Mouse (Mus musculus) embryonic fibroblast, embryonic 13.5 days (primary cell): ENCODE measurements at regions not wholly inside any gene's neighbourhood (a gene's known extent, or its start where the extent isn't known, plus 50 kb on each side); places are given as distances from the start of the nearest gene placed in this dataset.

ENCODE experiments used
- H3K27ac ChIP-seq: 2 replicates; pipeline ENCODE4 v1.5.1; 2012; ENCODE audit warnings: low read length, control low read depth, inconsistent platforms; ENCODE audit not compliant: insufficient read depth
- H3K4me1 ChIP-seq: 2 replicates; pipeline ENCODE4 v1.6.1; 2011; ENCODE audit warnings: low read length; ENCODE audit not compliant: control insufficient read depth, insufficient read depth
- H3K4me3 ChIP-seq: 2 replicates; pipeline ENCODE4 v1.5.1; 2011; ENCODE audit warnings: mild to moderate bottlenecking, control low read depth, low read length; ENCODE audit not compliant: insufficient read depth
- CTCF ChIP-seq: IDR thresholded peaks from 2 replicates; pipeline ENCODE4 v1.5.1; 2011; ENCODE audit warnings: mild to moderate bottlenecking, control low read depth, low read length, moderate library complexity, borderline replicate concordance; ENCODE audit not compliant: insufficient read depth
- POLR2A ChIP-seq: IDR thresholded peaks from 2 replicates; pipeline ENCODE4 v1.6.1; 2011; ENCODE audit warnings: low read depth, mild to moderate bottlenecking, control low read depth, low read length, moderate library complexity

DNA sequence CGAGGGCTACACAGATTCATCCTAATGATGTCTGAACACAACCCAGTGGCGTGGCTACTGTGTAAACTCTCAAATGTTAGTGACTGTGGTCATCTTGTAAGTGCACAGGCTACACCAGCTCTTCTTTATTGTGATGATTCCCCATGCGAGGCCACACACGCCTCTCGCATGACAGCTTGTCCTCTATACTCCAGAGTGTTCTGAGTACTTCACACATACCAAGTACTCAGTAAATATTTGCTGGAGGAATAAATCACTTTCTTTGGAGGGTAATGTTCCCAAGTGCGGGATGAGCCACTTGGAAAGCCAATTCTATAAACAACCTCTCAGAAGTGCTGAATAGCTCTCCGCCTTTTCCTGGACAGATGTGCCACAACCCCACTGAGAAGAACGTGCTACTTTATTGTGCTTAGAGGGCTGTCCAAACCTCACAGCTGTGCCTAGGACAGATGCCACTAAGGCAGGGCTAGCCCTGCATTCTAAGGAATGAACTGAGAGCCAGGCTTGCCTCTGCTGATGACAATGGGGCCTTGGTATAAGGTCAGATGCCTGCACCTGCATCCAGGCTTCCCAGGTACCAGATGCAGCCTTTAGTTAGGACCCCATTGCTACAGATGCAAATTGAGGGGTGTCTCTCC, 250.7 kb upstream of the 9630041A04Rik start:
- no peak overlapping the region for H3K4me3 ChIP-seq
- H3K4me1 ChIP-seq, result no peaks in the 10 kb centered on the region
- TF ChIP-seq POLR2A (no peak), CTCF (no peak)
- no peak overlapping the region for H3K27ac ChIP-seq

DNA sequence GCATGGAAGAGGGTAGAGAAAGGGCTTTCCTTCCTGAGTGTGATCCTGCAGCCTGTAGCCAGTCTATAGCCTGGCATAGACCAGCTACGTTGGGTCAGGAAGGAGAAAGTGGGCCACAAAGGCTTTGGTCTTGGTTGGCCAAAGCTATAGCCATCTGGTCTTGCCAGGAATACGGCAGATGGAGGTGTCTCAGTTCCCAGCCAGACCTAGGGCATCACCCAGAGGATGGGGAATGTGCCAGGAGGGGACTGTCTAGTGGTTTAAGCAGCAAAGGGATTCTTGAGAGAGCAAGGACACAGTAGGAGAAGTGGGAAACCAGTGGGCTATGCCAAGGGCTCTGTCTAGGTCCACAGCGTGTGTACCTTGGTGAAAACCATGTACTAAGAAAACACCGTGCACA, 251.3 kb upstream of the 9630041A04Rik start:
- Histone ChIP-seq H3K4me3 (no peak overlapping the region), H3K27ac (no peak overlapping the region), H3K4me1 (no peaks in the 10 kb centered on the region)
- TF ChIP-seq POLR2A (no peak), CTCF (no peak)

DNA sequence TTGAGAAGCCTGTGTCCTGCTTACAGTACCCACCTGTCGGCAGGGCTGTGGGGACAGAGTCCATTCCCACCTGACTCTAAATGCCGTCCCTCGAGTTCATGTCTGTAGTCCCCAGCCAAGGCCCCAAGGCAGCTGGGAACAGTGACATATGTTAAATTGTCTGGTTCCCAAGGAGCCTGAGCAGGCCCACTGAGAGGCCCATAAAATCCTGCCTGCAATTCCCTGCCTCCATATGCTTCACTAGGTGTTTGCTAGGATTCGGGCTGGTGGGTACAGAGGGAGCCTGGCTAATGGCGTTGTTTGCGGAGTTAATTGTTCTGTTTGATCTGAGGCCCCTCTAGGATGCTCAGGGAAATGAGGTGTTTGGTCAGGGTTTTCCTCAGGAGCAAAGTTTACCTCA, 258.8 kb upstream of the 9630041A04Rik start:
- TF ChIP-seq CTCF (no peak), POLR2A (no peak)
- no peaks in the 10 kb centered on the region for H3K4me1 ChIP-seq
- H3K27ac ChIP-seq, result no peak overlapping the region
- H3K4me3 ChIP-seq, result no peak overlapping the region

DNA sequence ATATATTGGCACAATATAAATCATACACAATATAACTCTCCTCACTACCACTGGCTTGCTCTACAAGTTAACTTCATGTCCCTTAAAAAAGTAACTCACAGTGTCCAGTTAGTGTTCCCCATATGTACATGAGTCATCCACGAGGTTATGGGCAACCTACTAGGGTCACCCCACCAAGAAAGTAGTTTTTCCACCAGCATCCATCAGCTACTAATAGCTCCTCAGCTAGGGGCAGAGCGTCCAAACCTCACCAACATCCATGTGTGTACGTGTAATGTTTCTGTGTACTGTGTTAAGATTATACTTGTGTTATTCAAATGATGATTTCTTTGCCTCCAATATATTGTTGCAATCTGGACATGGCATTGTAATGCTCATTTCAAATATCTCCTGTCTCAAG, 264.7 kb upstream of the 9630041A04Rik start:
- Histone ChIP-seq H3K4me1 (no peaks in the 10 kb centered on the region), H3K27ac (no peak overlapping the region), H3K4me3 (no peak overlapping the region)
- TF ChIP-seq POLR2A (no peak), CTCF (no peak)

DNA sequence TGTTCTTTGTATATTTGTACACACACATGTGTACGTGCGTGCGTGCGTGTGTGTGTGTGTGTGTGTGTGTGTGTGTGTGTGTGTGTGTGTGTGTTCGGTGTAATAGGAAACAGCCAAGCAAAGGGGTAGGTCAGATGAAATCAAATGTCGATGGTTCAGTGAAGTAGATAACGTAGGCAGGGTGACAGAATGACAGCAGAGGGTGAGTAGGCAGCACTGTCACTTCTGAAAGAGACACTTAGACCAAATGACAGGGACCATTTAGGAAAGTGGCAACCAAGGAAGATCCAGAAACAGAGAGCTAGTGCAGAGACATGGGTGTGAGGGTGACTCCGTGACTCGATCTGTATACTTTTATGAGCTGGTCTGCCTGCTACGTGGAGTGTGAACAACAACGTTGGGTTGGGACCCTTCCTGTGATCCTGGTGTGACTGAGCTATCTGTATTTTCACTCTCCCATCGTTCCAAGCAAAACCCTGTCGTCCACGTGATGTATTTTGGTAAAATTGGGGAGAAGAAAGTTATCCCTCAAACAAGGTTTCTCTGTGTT, 266.5 kb upstream of the 9630041A04Rik start:
- Histone ChIP-seq H3K4me1 (no peaks in the 10 kb centered on the region), H3K27ac (no peak overlapping the region), H3K4me3 (no peak overlapping the region)
- no peak for TF ChIP-seq CTCF
- TF ChIP-seq POLR2A, result no peak

DNA sequence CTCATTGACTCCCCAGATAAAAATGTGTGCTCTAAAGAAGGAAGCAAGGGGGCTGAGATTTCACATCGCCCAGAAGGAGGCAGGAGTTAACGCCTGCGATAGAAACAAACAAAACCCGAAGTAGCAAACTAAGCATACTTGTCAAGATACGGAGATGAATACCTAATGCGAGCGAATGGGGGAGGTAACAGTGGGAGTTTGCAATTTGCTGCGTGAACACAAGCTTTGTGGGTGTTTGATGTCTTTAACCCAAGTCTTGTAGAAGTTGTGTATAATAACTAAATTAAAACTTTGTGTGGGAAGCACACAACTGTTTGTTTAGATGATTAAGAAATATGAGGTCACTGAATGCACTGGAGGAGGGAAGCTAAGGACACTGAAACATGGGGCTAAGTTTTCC, 269.0 kb upstream of the 9630041A04Rik start:
- no peak for TF ChIP-seq POLR2A
- TF ChIP-seq CTCF, result no peak
- Histone ChIP-seq H3K27ac (no peak overlapping the region), H3K4me1 (no peaks in the 10 kb centered on the region), H3K4me3 (no peak overlapping the region)

DNA sequence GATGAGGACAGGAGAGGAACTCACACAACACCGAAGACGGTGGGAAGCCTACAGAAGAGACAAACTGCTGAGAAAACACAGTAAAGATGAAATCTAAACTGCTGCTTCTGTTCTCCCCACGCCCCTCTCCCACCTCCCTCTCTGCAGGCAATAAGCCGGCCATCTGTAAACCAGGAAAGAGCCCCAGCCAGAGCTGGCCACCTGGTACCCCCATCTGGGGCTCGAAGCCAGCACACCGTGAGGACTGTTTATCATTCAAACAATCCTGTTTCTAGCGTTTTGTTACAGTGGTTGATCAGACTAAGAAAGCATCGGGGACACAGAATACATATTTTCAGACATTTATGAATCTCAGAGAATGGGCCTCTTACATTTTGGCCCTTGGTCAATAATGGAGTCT, 270.0 kb upstream of the 9630041A04Rik start:
- H3K27ac ChIP-seq, result no peak overlapping the region
- no peaks in the 10 kb centered on the region for H3K4me1 ChIP-seq
- H3K4me3 ChIP-seq, result no peak overlapping the region
- TF ChIP-seq POLR2A (no peak), CTCF (no peak)

DNA sequence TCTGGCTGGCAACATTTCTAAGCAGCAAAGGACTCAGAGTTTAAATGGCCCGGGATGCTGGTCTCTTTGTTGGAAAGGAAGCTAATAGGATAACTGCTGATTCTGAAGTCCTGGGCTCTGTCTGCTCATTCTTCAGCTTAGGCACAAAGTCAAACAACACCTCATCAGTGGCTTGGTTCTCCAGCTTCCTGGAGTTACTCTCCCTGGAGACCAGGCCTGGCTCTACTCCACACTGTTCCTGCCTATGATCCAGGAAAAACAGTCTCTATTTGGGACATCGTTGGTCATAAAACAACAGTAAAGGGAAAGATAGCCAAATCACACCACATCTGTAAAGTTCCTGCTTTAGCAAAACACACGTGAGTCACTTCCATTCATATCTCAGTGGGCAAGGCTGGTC, 271.3 kb upstream of the 9630041A04Rik start:
- Histone ChIP-seq H3K4me3 (no peak overlapping the region), H3K27ac (no peak overlapping the region), H3K4me1 (no peaks in the 10 kb centered on the region)
- TF ChIP-seq POLR2A (no peak), CTCF (no peak)

DNA sequence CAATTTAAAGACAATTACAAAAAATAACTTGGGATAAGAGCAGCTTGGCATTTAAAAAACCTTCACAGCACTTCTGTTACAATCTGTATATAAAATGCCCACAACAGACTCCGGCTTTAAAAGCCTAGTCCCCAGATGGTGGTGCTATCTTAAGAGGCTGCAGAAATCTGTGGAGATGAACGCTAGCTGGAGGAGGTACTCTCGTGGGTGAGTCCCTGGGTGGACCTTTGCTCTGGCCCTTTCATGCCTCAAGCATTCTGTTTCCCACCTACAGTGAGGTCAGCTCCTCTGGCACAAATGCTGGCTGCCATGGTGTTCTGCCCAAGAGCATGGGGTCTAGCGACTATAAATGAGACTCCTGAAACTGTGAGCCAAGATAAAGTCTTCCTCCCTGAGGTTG, 280.6 kb upstream of the 9630041A04Rik start:
- no peak overlapping the region for H3K27ac ChIP-seq
- H3K4me3 ChIP-seq, result no peak overlapping the region
- TF ChIP-seq CTCF (no peak), POLR2A (no peak)
- H3K4me1 ChIP-seq, result no peaks in the 10 kb centered on the region

DNA sequence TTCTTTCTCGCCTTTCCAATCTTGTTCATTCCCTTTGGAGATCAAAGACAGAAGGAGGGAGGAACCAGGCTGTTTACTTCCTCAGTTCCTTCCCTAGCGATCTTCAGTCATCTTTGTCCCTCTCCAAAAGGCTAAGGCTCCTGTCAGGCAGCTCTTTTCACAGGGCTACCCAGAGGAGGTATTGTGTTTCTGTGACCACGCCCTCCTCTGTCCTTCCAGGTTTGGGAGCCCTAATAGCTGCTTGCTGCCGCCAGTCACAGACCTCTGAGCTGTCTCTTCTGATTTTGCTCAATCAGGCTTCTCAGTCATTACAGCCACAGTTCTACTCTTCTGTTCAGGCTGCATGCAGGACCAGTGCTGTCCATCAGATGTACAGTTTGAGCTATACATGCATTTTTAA, 290.9 kb upstream of the 9630041A04Rik start:
- TF ChIP-seq CTCF, result no peak
- TF ChIP-seq POLR2A, result no peak
- Histone ChIP-seq H3K4me3 (no peak overlapping the region), H3K4me1 (no peaks in the 10 kb centered on the region), H3K27ac (no peak overlapping the region)
